In the genomic region with DNA sequence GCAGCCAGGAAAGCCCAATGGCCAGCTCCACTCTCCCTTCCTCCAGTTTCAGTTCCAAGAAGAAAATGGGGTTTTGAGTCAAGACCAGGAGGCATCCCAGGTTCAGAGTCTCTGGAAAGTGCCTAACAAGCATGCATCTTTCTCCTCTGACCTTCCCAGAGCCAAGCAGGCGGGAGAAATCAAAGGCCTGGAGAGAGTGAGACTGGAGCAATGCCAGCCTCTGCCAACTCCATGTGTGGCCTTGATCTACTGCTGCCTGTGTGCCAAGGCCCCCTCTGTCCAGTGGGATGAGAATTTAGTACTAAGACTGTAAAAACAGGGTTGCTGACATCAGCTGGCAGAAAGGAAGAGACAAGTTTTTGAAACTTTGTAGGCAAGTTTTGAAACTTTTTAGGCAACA, we compare ENCODE assay signal across 9 mouse cellular contexts. TPM values are rescaled to one million over a fixed set of nuclear protein-coding genes. Genes with fewer than 3 reads are reported as not detected.
DNase-seq lines count a peak whose midpoint lies in the region; ATAC-seq lines count a peak whose summit lies in the region.
"Had no signal": no experiment of that assay in that cellular context is flagged by ENCODE, and none has a peak within 500 bp of the region (broad histone marks: within the 10 kb centered on the region; RNA-seq: fewer than 3 reads in every experiment).

No protein-coding gene starts in this region.

- H3K4me1 ChIP-seq in neural tube, embryonic 13.5 days (replicated peaks): peaks cover 62% of the 10 kb centered on the region
- H3K4me1 ChIP-seq in embryonic facial prominence, embryonic 14.5 days (ENCODE audit: control insufficient read depth, insufficient read depth, low read length): peaks cover 26% of the 10 kb centered on the region
- H3K4me1 ChIP-seq in limb, embryonic 15.5 days: peaks cover 52% of the 10 kb centered on the region
- H3K4me1 ChIP-seq in stomach, embryonic 15.5 days: peaks cover 49% of the 10 kb centered on the region

- DNase-seq in neural tube, embryonic 10.5 days (ENCODE audit: extremely low spot score, low spot score): no peak
- DNase-seq in embryonic facial prominence, embryonic 14.5 days (ENCODE audit: low spot score): no peak
- peak; percentile 47 to 66 for DNase-seq in heart, postnatal 14 days
- no peak for DNase-seq in left cerebral cortex, adult 9 months (ENCODE audit: low spot score in 2 of 2)

- H3K9ac ChIP-seq in neural tube, embryonic 13.5 days: no peak overlapping the region
- peak overlapping the region; percentile 17; the same call in 1 of the 2 replicates for H3K9ac ChIP-seq in embryonic facial prominence, embryonic 14.5 days (ENCODE audit: low read depth, low read length)
- no peak overlapping the region for H3K9ac ChIP-seq in limb, embryonic 15.5 days
- no peak overlapping the region for H3K9ac ChIP-seq in stomach, embryonic 15.5 days

- peak overlapping the region; percentile 85 for H3K4me2 ChIP-seq in neural tube, embryonic 13.5 days
- H3K4me2 ChIP-seq in embryonic facial prominence, embryonic 14.5 days (ENCODE audit: low read depth, low read length): peak overlapping the region; percentile 18; the same call in 1 of the 2 replicates
- no peak overlapping the region for H3K4me2 ChIP-seq in limb, embryonic 15.5 days
- H3K4me2 ChIP-seq in stomach, embryonic 15.5 days: peak overlapping the region; percentile 90

- no peak for ATAC-seq in neural tube, embryonic 13.5 days (ENCODE audit: low read depth)
- ATAC-seq in embryonic facial prominence, embryonic 14.5 days (ENCODE audit: low read depth): no peak
- no peak for ATAC-seq in limb, embryonic 15.5 days (ENCODE audit: insufficient number of reproducible peaks, low FRiP score, low TSS enrichment, low read depth)
- ATAC-seq in stomach, embryonic 15.5 days (ENCODE audit: insufficient read depth, low FRiP score, low read depth): no peak

- no peak overlapping the region for H3K4me3 ChIP-seq in neural tube, embryonic 13.5 days
- H3K4me3 ChIP-seq in embryonic facial prominence, embryonic 14.5 days (ENCODE audit: low read depth, low read length): no peak overlapping the region
- no peak overlapping the region for H3K4me3 ChIP-seq in limb, embryonic 15.5 days
- H3K4me3 ChIP-seq in stomach, embryonic 15.5 days (replicated peaks): peak overlapping the region; percentile 13; the same call in 1 of the 2 replicates

- H3K27ac ChIP-seq in neural tube, embryonic 13.5 days (replicated peaks): peak overlapping the region; percentile 61
- H3K27ac ChIP-seq in embryonic facial prominence, embryonic 14.5 days (replicated peaks; ENCODE audit: low read depth, low read length): peak overlapping the region; percentile 52
- H3K27ac ChIP-seq in limb, embryonic 15.5 days: peak overlapping the region; percentile 34; the same call in 1 of the 2 replicates
- peak overlapping the region; percentile 74 for H3K27ac ChIP-seq in stomach, embryonic 15.5 days

- H3K36me3 ChIP-seq in neural tube, embryonic 13.5 days: no peaks in the 10 kb centered on the region
- no peaks in the 10 kb centered on the region for H3K36me3 ChIP-seq in embryonic facial prominence, embryonic 14.5 days (ENCODE audit: control insufficient read depth, insufficient read depth, low read length)
- H3K36me3 ChIP-seq in limb, embryonic 15.5 days: no peaks in the 10 kb centered on the region
- no peaks in the 10 kb centered on the region for H3K36me3 ChIP-seq in stomach, embryonic 15.5 days

- H3K9me3 ChIP-seq in neural tube, embryonic 13.5 days: no peaks in the 10 kb centered on the region
- H3K9me3 ChIP-seq in embryonic facial prominence, embryonic 14.5 days (ENCODE audit: control insufficient read depth, low read length): no peaks in the 10 kb centered on the region
- no peaks in the 10 kb centered on the region for H3K9me3 ChIP-seq in limb, embryonic 15.5 days
- no peaks in the 10 kb centered on the region for H3K9me3 ChIP-seq in stomach, embryonic 15.5 days

- peaks cover 17% of the 10 kb centered on the region for H3K27me3 ChIP-seq in neural tube, embryonic 13.5 days
- H3K27me3 ChIP-seq in embryonic facial prominence, embryonic 14.5 days (replicated peaks; ENCODE audit: control insufficient read depth, insufficient read depth, low read length): peaks cover 6% of the 10 kb centered on the region
- peaks cover 15% of the 10 kb centered on the region for H3K27me3 ChIP-seq in limb, embryonic 15.5 days
- H3K27me3 ChIP-seq in stomach, embryonic 15.5 days (replicated peaks): no peaks in the 10 kb centered on the region

- 44% methylated on average over 1 of the region's 1 CpGs for whole genome bisulfite sequencing in neural tube, embryonic 13.5 days
- WGBS in embryonic facial prominence, embryonic 14.5 days: 73% methylated on average over 1 of the region's 1 CpGs
- 40% methylated on average over 1 of the region's 1 CpGs for WGBS in limb, embryonic 15.5 days
- WGBS in stomach, embryonic 15.5 days: 33% methylated on average over 1 of the region's 1 CpGs

- intact Hi-C loops in heart, postnatal 14 days (cut with DNase I): no loop called here

RNA-seq across cellular contexts. Expression of a gene that starts 1.8 kb away (rescaled TPM):
- polyA plus RNA-seq in neural tube, embryonic 13.5 days (2015; fragmentation: Nextera tagmentation; extraction: Ambion mirVana): 7.9 and 11.4 TPM in 2 replicates
- 35.0 and 39.1 TPM in 2 replicates for polyA plus RNA-seq in embryonic facial prominence, embryonic 14.5 days (2014; fragmentation: Nextera tagmentation; extraction: Ambion mirVana)
- 10 to 100 TPM; 11.2 to 13.7 TPM for total RNA-seq in heart, postnatal 14 days (2021)
- polyA plus RNA-seq in limb, embryonic 15.5 days (2015; fragmentation: Nextera tagmentation; extraction: Ambion mirVana): 15.4 and 17.1 TPM in 2 replicates
- polyA plus RNA-seq in stomach, embryonic 15.5 days (2015; fragmentation: Nextera tagmentation; extraction: Ambion mirVana): 67.4 and 89.8 TPM in 2 replicates

RNA-seq across cellular contexts. Expression of a gene that starts 2.3 kb away (rescaled TPM):
- 2.3 and 2.9 TPM in 2 replicates for polyA plus RNA-seq in neural tube, embryonic 13.5 days (2015; fragmentation: Nextera tagmentation; extraction: Ambion mirVana)
- polyA plus RNA-seq in embryonic facial prominence, embryonic 14.5 days (2014; fragmentation: Nextera tagmentation; extraction: Ambion mirVana): 3.0 and 3.5 TPM in 2 replicates
- total RNA-seq in heart, postnatal 14 days (2021): 10 to 100 TPM; 28.1 to 31.0 TPM
- 2.1 and 2.4 TPM in 2 replicates for polyA plus RNA-seq in limb, embryonic 15.5 days (2015; fragmentation: Nextera tagmentation; extraction: Ambion mirVana)
- 3.3 and 4.2 TPM in 2 replicates for polyA plus RNA-seq in stomach, embryonic 15.5 days (2015; fragmentation: Nextera tagmentation; extraction: Ambion mirVana)

RNA-seq across cellular contexts. Expression of a gene that starts 8.2 kb away (rescaled TPM):
- not detected in 2 replicates for polyA plus RNA-seq in neural tube, embryonic 13.5 days (2015; fragmentation: Nextera tagmentation; extraction: Ambion mirVana)
- not detected in 2 replicates for polyA plus RNA-seq in embryonic facial prominence, embryonic 14.5 days (2014; fragmentation: Nextera tagmentation; extraction: Ambion mirVana)
- total RNA-seq in heart, postnatal 14 days (2021): not detected
- not detected in 2 replicates for polyA plus RNA-seq in limb, embryonic 15.5 days (2015; fragmentation: Nextera tagmentation; extraction: Ambion mirVana)
- polyA plus RNA-seq in stomach, embryonic 15.5 days (2015; fragmentation: Nextera tagmentation; extraction: Ambion mirVana): not detected in 2 replicates
- polyA plus RNA-seq: intestine, embryonic 14.5 days; small intestine, adult 2 months had no signal

RNA-seq across cellular contexts. Expression of a gene that starts 24.5 kb away (rescaled TPM):
- polyA plus RNA-seq in neural tube, embryonic 13.5 days (2015; fragmentation: Nextera tagmentation; extraction: Ambion mirVana): 120 and 122 TPM in 2 replicates
- polyA plus RNA-seq in embryonic facial prominence, embryonic 14.5 days (2014; fragmentation: Nextera tagmentation; extraction: Ambion mirVana): 46.9 and 54.1 TPM in 2 replicates
- 10 to 100 TPM; 53.9 to 54.3 TPM for total RNA-seq in heart, postnatal 14 days (2021)
- 45.3 and 45.7 TPM in 2 replicates for polyA plus RNA-seq in limb, embryonic 15.5 days (2015; fragmentation: Nextera tagmentation; extraction: Ambion mirVana)
- polyA plus RNA-seq in stomach, embryonic 15.5 days (2015; fragmentation: Nextera tagmentation; extraction: Ambion mirVana): 35.4 and 40.6 TPM in 2 replicates

Comparison
In these comparisons a context has a peak if more than half of its experiments do, and no peak if none do; other contexts are left out.
1. DNase-seq: peak in heart, postnatal 14 days (2 of 2); none in neural tube, embryonic 10.5 days (single experiment), embryonic facial prominence, embryonic 14.5 days (single experiment) and left cerebral cortex, adult 9 months (0 of 2).
2. Peak in every context shown above with its lines, with median percentiles within 50 percentile points of each other: H3K27ac ChIP-seq.